Mouse (Mus musculus) cerebellum, postnatal 25 days (tissue): Measurements from ENCODE around the gene Gabrp.
A peak's percentile ranks its signal among the peaks of the same experiment; 100 is the strongest.

Source experiments
- DNase-seq, 2 experiments: peaks; one replicate each; pipeline ENCODE4 v3.0.0; 2021; ENCODE audit warnings: mixed read lengths in 2 of 2

Gene Gabrp

GRCm38 (mm10) chr11:33578859-33579258 is at the start of gene Gabrp:
Gene Gabrp (minus strand): TSS chr11:33578959.
- no peak for DNase-seq

DNA sequence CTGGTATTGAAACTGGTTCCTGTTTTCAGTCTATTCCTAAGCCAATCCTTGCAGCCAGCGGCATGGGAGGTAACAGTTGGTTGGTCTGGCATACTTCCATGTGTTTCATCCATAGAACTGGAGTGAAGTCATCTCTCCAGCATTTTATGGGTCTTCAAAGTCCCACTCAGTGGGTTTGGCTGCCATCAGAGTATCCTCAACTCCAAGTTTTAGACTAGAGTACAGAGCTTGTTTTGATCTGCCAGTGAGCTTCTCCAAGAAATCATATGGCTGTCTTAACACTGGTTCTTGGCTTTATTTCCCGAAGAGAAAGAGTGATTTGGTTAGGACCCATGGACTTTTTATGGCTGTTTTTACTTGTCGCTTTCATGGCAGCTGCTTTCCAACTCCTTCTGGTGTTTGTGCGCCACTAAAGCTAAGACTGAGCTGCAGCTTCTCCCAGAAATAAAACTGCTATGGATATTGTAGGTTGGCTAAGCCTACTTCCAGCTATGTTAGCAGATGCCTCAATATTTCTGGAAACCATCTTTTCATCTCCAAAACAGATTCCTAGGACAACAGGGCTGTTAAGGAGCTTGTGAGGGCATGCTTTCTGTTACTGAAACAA is 48.5 kb upstream of the Gabrp start:
- DNase-seq: no peak

- peak; percentile 78 to 82 for DNase-seq
Measured at GRCm38 (mm10) chr11:33614218-33614617, 35.5 kb upstream of the Gabrp start.

- no peak for DNase-seq
Measured at GRCm38 (mm10) chr11:33607784-33608183, 29.0 kb upstream of the Gabrp start.

DNA sequence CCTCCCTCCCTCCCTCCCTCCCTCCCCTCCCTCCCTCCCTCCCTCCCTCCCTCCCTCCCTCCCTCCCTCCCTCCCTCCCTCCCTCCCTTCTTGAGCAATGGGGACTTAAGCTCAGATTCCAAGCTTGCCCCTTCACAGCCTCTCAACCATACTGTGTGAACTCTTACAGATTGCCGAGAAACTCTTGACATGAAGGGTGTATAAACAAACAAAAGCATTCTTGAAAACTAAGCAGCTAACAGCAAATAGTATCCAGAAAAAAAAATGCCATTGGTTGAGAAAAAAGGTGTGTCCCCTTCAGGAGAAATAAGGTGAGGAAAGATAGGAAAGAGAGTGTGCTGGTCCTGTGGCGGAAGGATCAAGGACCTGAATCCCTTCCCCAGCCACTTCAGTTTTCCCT is 24.4 kb upstream of the Gabrp start:
- no peak for DNase-seq

GRCm38 (mm10) chr11:33598986-33599385 is 20.2 kb upstream of the Gabrp start, which contains the start of gene D130052B06Rik:
Gene D130052B06Rik (plus strand): TSS chr11:33599302.
- DNase-seq: no peak

- no peak for DNase-seq
Measured at GRCm38 (mm10) chr11:33596655-33597054, 17.9 kb upstream of the Gabrp start.

DNA sequence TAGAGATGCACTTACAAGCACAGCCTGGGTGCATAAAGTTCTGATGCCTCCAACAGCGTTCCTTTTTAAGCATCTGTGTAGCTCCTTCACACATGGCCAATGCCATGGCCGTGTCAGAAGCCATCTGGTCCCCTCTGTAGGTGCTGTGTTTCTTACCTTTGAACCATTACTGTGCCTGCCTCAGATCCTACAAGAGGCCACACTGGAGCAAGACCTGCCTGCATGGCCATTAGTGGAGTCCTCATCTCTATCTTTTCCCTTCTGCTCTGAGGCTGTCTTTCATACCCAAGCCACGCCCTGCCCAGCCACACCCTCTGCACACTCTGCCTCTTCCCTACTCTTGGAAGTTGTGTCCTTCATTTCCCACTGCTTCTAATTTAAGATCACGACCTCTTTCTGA is 14.1 kb upstream of the Gabrp start:
- DNase-seq: no peak

DNA sequence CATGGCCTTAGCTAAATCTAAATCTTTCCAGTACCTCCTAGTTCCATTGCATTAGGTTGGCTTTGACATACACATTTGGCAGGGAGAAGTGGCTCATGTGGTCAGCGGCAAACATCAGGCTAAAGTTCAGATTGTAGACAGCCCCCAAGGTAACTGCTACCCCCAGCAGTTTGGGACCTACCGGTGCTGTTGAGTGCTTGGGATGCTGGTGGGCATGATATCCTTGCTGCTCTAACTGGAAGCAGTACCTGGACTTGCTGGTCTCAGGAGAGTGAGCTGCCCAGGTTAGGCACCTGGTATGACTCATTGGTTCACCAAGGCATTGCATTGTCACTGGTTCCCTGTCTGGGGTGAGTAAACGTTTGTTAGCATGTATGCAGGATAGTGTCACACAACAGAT is 12.0 kb upstream of the Gabrp start:
- DNase-seq: no peak

DNA sequence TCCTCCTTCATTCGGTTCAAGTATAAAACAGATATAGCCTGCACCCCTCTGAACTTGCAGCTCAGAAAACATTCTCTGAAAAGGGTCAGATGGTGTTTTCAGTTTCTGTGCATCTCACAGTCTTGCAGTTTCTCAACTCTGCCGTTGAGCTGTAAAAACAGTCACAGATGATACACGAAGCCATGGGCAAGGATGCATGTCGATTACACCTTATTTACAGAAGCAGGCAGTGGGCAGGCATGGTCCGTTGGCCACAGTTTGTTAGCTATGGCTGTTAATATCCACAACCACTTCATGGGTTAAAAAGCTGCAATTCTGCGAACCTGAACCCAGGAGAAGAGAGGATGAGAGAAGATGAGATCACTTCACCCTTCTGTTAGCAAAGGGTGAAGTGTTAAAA is 7.9 kb upstream of the Gabrp start:
- no peak for DNase-seq

DNA sequence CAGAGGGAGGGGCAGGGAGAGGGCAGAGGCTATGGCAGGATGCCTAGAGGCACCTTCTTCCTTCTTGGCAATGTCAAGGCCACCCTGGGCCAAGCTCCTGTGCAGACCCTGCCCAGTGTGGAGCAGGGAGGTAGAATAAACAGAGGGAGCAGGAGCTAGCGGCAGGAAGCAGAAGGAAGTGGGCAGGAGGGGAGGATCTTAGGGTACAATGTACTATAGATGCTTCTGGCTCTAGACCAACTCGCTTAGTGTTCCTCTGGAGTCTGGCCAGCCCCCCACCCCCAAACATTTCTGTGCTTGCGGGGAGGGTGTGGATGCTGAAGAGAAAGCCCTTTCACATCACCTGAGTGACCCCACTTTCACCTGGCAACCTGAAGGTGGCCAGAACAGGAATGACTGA is 862 bp upstream of the Gabrp start:
- DNase-seq: no peak

DNA sequence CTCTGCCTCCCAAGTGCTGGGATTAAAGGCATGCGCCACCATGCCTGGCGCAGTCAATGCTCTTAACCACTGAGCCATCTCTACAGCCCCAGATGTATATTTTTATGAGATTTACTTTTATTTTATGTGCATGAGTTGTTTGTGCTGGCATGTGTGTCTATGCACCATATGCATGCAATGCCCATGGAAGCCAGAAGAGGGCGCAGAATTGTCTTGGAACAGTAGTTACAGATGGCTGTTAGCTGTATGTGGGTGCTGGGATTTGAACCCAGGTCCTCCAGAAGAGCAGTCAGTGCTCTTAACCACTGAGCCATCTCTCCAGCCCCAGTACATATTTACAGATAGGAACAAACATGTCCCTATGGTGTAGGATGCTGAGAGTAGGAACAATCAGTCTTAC is 3.8 kb downstream of the Gabrp start:
- DNase-seq: no peak

DNA sequence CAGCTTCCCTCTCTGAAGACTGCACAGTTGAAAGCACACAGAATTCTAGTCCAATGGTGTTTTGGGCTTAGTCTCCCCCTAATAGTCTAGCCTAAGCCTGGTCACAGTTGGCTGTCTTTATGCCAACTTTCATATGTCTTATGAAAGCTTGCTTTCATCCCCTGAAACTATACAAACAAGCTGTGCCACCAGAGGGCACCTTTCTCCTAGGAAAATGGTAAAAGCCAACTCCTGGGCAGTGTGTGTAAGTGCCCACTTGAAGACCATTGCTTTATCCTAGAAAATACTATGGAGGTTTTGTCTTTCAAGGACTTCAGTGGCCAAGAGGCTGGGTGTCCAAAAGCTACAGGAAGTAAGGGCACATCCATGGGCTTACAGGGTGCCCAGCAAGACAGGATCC is 8.3 kb downstream of the Gabrp start:
- no peak for DNase-seq

GRCm38 (mm10) chr11:33563921-33564320 is 14.8 kb downstream of the Gabrp start:
- no peak for DNase-seq

DNA sequence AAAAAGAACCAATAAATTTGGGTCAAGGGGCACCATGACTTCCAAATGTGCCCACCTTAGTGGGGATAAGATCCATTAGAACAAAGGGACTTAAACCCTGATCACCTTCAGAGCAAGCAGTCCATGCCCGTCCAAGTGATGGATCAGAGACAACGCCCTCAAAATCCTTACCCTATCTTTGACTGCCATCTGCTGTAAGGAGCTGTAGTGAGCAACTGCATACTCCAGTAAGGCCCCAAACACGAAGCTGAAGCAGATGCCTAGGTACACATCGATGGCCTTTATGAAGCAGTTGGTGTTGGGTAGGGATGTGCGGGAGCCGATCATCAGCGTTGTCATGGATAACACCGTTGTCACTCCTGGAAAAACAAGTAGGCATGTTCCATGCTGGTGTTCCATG is 24.6 kb downstream of the Gabrp start:
- DNase-seq: peak; percentile 25 to 47

GRCm38 (mm10) chr11:33550861-33551560 is 27.7 kb downstream of the Gabrp start:
- no peak for DNase-seq

DNA sequence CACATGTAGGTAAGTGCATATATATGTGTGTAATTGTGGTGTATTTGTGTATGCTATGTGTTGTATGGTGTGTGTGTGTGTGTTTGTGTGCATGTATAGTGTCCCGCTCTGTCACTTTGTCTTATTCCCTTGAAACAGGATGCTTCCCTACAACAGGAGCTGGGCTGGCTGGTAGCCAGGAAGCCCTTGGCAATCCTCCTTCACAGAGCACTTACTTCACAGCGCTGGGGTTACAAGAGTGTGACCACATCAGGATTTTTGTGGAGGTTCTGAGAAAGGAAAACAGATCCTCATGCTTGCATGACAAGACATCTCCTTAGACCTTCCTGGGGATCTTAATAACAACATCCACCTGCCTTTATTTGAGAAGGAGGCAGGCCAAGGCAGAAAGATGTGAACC is 31.4 kb downstream of the Gabrp start:
- peak; percentile 19 to 47 for DNase-seq

DNA sequence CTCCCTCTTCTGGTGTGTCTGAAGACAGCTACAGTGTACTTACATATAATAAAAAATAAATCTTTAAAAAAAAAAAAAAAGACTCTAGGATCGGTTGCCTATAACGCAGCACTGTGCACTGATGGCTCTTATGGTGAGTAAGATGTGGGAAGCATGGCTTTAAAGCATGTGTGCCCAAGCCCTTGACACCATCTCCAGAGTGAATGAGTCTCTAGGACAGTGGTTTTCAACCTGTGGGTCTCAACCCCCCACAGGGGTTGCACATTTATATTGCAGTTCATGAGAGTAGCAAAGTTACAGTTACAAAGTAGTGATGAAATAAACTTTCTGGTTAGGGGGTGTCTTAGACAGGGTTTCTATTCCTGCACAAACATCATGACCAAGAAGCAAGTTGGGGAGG is 33.8 kb downstream of the Gabrp start:
- DNase-seq: no peak

- DNase-seq: no peak
Measured at GRCm38 (mm10) chr11:33544121-33544520, 34.6 kb downstream of the Gabrp start.

- DNase-seq: no peak
Measured at GRCm38 (mm10) chr11:33537390-33538125, 41.2 kb downstream of the Gabrp start.

DNA sequence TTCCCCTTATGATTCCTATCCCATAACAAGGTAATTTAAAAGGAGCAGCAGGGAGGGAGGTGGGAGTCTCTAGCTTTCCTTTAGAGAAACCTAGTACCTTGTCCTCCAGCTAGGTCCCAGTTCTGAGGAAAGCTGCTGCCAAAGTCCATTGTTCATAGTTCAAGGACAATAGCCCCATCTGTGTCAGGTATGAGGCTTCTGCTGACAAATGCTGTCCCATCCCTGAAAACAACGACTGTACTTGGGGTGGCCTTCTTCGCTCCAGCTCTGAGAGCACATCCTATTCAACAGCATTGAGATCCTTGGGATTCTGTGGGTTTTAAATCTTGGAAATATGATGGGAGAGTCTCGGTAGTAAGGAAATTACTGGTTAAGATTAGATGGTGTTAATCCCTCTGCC is 42.1 kb downstream of the Gabrp start:
- no peak for DNase-seq

DNA sequence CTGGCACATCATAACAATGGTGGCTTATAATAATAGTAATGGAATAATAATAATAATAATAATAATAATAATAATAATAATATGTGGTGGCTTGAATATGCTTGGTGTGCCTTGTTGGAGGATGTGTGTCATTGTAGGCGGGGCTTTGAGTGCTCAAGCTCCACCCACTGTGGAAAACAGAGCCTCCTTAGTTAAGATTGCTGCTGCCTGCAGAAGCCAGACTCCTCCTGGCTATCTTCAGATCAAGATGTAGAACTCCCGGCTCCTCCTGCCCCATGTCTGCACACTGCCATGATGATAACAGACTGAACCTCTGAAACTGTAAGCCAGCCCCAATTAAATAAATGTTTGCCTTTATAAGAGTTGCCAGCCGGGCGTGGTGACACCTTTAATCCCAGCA is 44.2 kb downstream of the Gabrp start:
- DNase-seq: no peak

GRCm38 (mm10) chr11:33533577-33533976 is 45.2 kb downstream of the Gabrp start:
- DNase-seq: no peak

DNA sequence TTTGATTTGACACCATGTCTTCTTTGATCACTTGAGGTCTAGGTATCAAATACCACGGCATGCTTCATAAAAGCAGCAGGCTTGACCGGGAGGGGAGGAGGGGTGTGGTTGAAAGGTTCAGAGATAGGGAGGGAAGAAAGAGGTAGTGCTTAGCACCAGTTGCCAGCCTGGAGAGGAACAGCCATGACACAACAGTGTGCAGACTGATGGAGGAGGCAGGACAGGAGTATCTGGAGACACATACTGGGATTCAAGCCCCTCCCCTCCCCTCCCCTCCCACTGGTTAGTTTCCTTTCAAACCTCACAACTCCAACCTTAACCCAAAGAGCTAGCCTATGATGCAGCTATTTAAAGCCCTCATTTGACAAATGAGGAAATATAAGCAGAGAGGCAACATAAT is 49.2 kb downstream of the Gabrp start:
- no peak for DNase-seq
